Mouse (Mus musculus) cortical plate, adult 2 months (tissue): Measurements from ENCODE around the gene Wdtc1.

Experiments
- CTCF ChIP-seq: fragments of 200-500 bp; IDR thresholded peaks from 2 replicates; pipeline ENCODE4 v1.5.1; 2011; ENCODE audit warnings: mild to moderate bottlenecking, control low read depth, low read length; ENCODE audit not compliant: insufficient read depth; ENCODE audit errors: extremely low read depth
- POLR2A ChIP-seq: fragments of 200-500 bp; IDR thresholded peaks from 2 replicates; pipeline ENCODE4 v1.6.1; 2011; ENCODE audit warnings: mild to moderate bottlenecking, low read length, control low read depth; ENCODE audit not compliant: insufficient read depth; ENCODE audit errors: extremely low read depth

DNA sequence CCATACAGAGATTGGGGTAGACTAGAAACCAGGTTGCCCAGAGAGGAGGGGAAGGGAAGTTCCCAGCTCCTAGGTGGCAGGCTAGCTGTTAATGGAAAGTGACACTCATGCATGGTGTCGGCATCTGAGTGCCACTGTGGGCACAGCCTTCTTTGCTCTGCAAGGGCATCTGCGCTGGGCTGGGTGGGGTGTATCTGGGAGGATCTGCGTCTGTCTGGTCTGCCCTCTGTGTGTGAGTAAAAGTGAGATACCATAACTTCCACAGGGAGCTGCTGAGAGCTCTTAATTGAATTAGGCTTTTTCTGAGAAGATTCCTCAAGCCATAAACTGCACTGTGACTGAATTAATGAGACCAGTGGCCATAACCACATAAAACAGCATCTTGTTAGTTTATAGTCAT, 26.6 kb upstream of the Wdtc1 start:
- TF ChIP-seq CTCF, result no peak
- TF ChIP-seq POLR2A, result no peak
